In the genomic region with DNA sequence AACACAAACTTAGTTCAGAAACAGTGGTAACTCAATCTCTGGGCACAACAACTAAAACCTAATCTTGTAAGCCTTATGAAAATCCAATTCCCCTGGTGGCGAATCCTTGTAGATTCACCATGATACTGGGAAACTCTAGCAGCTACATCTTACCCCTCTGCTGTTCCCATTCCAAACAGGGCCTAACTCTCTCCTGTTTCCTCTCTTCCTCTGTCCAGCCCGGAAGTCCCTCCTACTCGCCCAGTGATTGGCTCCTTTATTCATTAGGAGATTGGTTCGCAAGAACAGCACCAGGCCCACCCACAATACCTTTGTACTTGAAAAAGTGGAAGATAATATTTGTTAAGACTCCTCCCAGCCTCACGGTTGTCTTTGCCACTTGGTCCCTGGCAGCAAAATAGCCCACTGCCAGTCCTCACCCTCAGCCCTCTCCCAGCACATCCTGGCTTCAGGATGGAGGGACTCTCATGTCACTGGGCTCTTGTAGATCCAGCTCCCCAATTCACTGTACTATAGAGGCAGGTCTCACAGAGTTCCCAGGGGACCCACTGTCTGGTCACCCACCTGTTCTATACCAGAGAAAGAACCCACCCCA, we compare ENCODE assay signal across 24 mouse cellular contexts.
DNase-seq lines count a peak whose midpoint lies in the region; ATAC-seq and TF ChIP-seq lines count a peak whose summit lies in the region.
"Had no signal": no experiment of that assay in that cellular context is flagged by ENCODE, and none has a peak within 500 bp of the region (broad histone marks: within the 10 kb centered on the region; RNA-seq: fewer than 3 reads in every experiment).

No protein-coding gene starts in this region.

- no peak overlapping the region for H3K4me3 ChIP-seq in layer of hippocampus, adult 2 months
- peak overlapping the region; percentile 15 to 68 (median 67) for H3K4me3 ChIP-seq in CH12.LX (replicated peaks in 1 of 3; ENCODE audit: low read depth in 2 of 3, low read length in 2 of 3, poor library complexity in 1 of 3)
- H3K4me3 ChIP-seq in hindbrain, embryonic 11.5 days (ENCODE audit: low read depth, low read length), result no peak overlapping the region
- H3K4me3 ChIP-seq in intestine, embryonic 16.5 days (ENCODE audit: low read length), result no peak overlapping the region

- peak; percentile 63 for TF ChIP-seq POLR2A in CH12.LX (IDR thresholded peaks at IDR 0.05; ENCODE audit: low read depth, low read length)

- TF ChIP-seq CTCF in layer of hippocampus, adult 2 months (conservative IDR thresholded peaks at IDR 0.05), result 0 out of 2 replicates have a peak, but pooled peaks have one; percentile 15
- TF ChIP-seq CTCF in CH12.LX (conservative IDR thresholded peaks at IDR 0.05 in 1 of 2, IDR thresholded peaks at IDR 0.05 in 1 of 2; ENCODE audit: low read depth in 2 of 2, low read length in 2 of 2), result no peak

- H3K4me1 ChIP-seq in CH12.LX (ENCODE audit: control insufficient read depth in 1 of 2, insufficient read depth in 2 of 2), result peaks cover 5 to 70% of the 10 kb centered on the region in 2 experiments
- H3K4me1 ChIP-seq in hindbrain, embryonic 11.5 days (replicated peaks; ENCODE audit: control insufficient read depth, insufficient read depth, low read length), result no peaks in the 10 kb centered on the region
- peaks cover 4% of the 10 kb centered on the region; the same call in 1 of the 2 replicates for H3K4me1 ChIP-seq in intestine, embryonic 16.5 days (ENCODE audit: control insufficient read depth, insufficient read depth, low read length)

- TF ChIP-seq EP300 in CH12.LX (IDR thresholded peaks at IDR 0.05; ENCODE audit: low read length), result 0 out of 2 replicates have a peak, but pooled peaks have one; percentile 37

- H3K27me3 ChIP-seq in CH12.LX (replicated peaks), result no peaks in the 10 kb centered on the region
- no peaks in the 10 kb centered on the region for H3K27me3 ChIP-seq in hindbrain, embryonic 11.5 days (ENCODE audit: control insufficient read depth, insufficient read depth, low read length)
- no peaks in the 10 kb centered on the region for H3K27me3 ChIP-seq in intestine, embryonic 16.5 days (replicated peaks; ENCODE audit: control insufficient read depth, insufficient read depth, low read length)
- H3K27me3 ChIP-seq: Patski had no signal

- H3K27ac ChIP-seq in layer of hippocampus, adult 2 months, result no peak overlapping the region
- H3K27ac ChIP-seq in CH12.LX (ENCODE audit: insufficient read depth, low read depth), result no peak overlapping the region
- H3K27ac ChIP-seq in hindbrain, embryonic 11.5 days (ENCODE audit: low read depth, low read length), result no peak overlapping the region
- H3K27ac ChIP-seq in intestine, embryonic 16.5 days (ENCODE audit: low read length), result no peak overlapping the region

- H3K36me3 ChIP-seq in CH12.LX (replicated peaks in 1 of 2; ENCODE audit: control insufficient read depth in 1 of 2, insufficient read depth in 1 of 2, low read length in 1 of 2), result peaks cover 0 to 3% of the 10 kb centered on the region in 2 experiments
- no peaks in the 10 kb centered on the region for H3K36me3 ChIP-seq in hindbrain, embryonic 11.5 days (ENCODE audit: control insufficient read depth, insufficient read depth, low read length)
- H3K36me3 ChIP-seq in intestine, embryonic 16.5 days (ENCODE audit: control insufficient read depth, insufficient read depth, low read length), result no peaks in the 10 kb centered on the region
- H3K36me3 ChIP-seq: G1E had no signal

- H3K79me2 ChIP-seq in CH12.LX (replicated peaks; ENCODE audit: control insufficient read depth, extremely low read depth, insufficient read depth, poor library complexity, severe bottlenecking), result no peaks in the 10 kb centered on the region

- 0 out of 2 replicates have a peak overlapping the region, but pooled peaks have one; percentile 6 for H3K9ac ChIP-seq in CH12.LX (ENCODE audit: insufficient read depth, low read depth)
- no peak overlapping the region for H3K9ac ChIP-seq in hindbrain, embryonic 11.5 days (ENCODE audit: low read depth, low read length)
- H3K9ac ChIP-seq in intestine, embryonic 16.5 days (ENCODE audit: low read depth, low read length), result no peak overlapping the region

- no peak for DNase-seq in layer of hippocampus, adult 2 months (ENCODE audit: low spot score in 2 of 2)
- no peak for DNase-seq in layer of hippocampus, adult 9-10 months (ENCODE audit: low spot score)
- DNase-seq in 3T3-L1 (ENCODE audit: low read depth, low spot score) (peak; percentile 3), CH12.LX (ENCODE audit: extremely low read depth) (peak; percentile 93), R1 (ENCODE audit: low read depth, low spot score) (peak; percentile 45)
- DNase-seq in hindbrain, embryonic 11.5 days (ENCODE audit: low spot score), result no peak
- DNase-seq in testis, postnatal 10 days (ENCODE audit: low spot score), result no peak
- DNase-seq: adrenal gland, adult 2 months; adrenal gland, adult 8-10 months; adrenal gland, postnatal 10 days; adrenal gland, postnatal 14 days; adrenal gland, postnatal 25 days; adrenal gland, postnatal 36 days; B cell, adult 2 months; cerebellum, adult 11 months; cerebellum, adult 11-12 months; cerebellum, adult 18-20 months; cerebellum, adult 2 months; cerebellum, adult 8-10 months had no signal

- in situ Hi-C loops in CH12.LX (cut with MboI; ENCODE audit: low pct_ligation_motif_present, low pct_unique_long_range_greater_than_20kb, low sequenced_read_pairs), result loop anchor here (10.0 kb wide), 2 partner anchors 57 to 187 kb away; no protein-coding TSS in a partner anchor

- H3K4me2 ChIP-seq in CH12.LX (ENCODE audit: insufficient read depth, low read depth, poor library complexity, severe bottlenecking), result no peak overlapping the region
- no peak overlapping the region for H3K4me2 ChIP-seq in hindbrain, embryonic 11.5 days (replicated peaks; ENCODE audit: low read depth, low read length)
- no peak overlapping the region for H3K4me2 ChIP-seq in intestine, embryonic 16.5 days (ENCODE audit: low read depth, low read length)

- 89% methylated on average over 5 of the region's 5 CpGs for WGBS in hindbrain, embryonic 11.5 days
- WGBS in intestine, embryonic 16.5 days, result 87% methylated on average over 5 of the region's 5 CpGs

- no peak for TF ChIP-seq RAD21 in CH12.LX (IDR thresholded peaks at IDR 0.05; ENCODE audit: low read depth, low read length)

- H3K9me3 ChIP-seq in CH12.LX (replicated peaks; ENCODE audit: low read length), result no peaks in the 10 kb centered on the region
- no peaks in the 10 kb centered on the region for H3K9me3 ChIP-seq in hindbrain, embryonic 11.5 days (ENCODE audit: control insufficient read depth, low read length)
- no peaks in the 10 kb centered on the region for H3K9me3 ChIP-seq in intestine, embryonic 16.5 days (ENCODE audit: control insufficient read depth, low read length)

- ATAC-seq in hindbrain, embryonic 11.5 days (ENCODE audit: low FRiP score), result no peak
- no peak for ATAC-seq in intestine, embryonic 16.5 days
- ATAC-seq: activated CD4-positive, CD25-positive, alpha-beta regulatory T cell, adult 4 months; CD4-positive, CD25-positive, alpha-beta regulatory T cell, adult 4 months; Patski had no signal

- dilution Hi-C loops in CH12.LX (cut with MboI; ENCODE audit: extremely low pct_ligation_motif_present, extremely low pct_unique_long_range_greater_than_20kb, low sequenced_read_pairs), result no loop called here

TF ChIP-seq in CH12.LX, 34 proteins besides CTCF, POLR2A, EP300 and RAD21:
- TF ChIP-seq MYC (IDR thresholded peaks at IDR 0.05; ENCODE audit: low read depth, low read length) (no peak), KAT2A (IDR thresholded peaks at IDR 0.05; ENCODE audit: insufficient replicate concordance, low read length) (0 out of 2 replicates have a peak, but pooled peaks have one; percentile 44), TCF12 (IDR thresholded peaks at IDR 0.05; ENCODE audit: low read depth, low read length) (peak; percentile 57; the same call in 1 of the 2 replicates), MAX (IDR thresholded peaks at IDR 0.05; ENCODE audit: low read length) (peak; percentile 50; the same call in 1 of the 2 replicates), HCFC1 (IDR thresholded peaks at IDR 0.05; ENCODE audit: low read depth, low read length) (peak; percentile 57; the same call in 1 of the 2 replicates), MEF2A (IDR thresholded peaks at IDR 0.05; ENCODE audit: borderline replicate concordance, low read depth, low read length) (0 out of 2 replicates have a peak, but pooled peaks have one; percentile 43), NELFE (IDR thresholded peaks at IDR 0.05; ENCODE audit: low read depth, low read length) (peak; percentile 74), TBP (conservative IDR thresholded peaks at IDR 0.05; ENCODE audit: low read depth, low read length) (peak; percentile 93), JUN (IDR thresholded peaks at IDR 0.05; ENCODE audit: insufficient read depth, low read depth, low read length) (no peak), PAX5 (IDR thresholded peaks at IDR 0.05; ENCODE audit: low read length) (no peak), SIN3A (IDR thresholded peaks at IDR 0.05; ENCODE audit: low read length) (0 out of 2 replicates have a peak, but pooled peaks have one; percentile 19), ELF1 (IDR thresholded peaks at IDR 0.05; ENCODE audit: low read depth, low read length) (peak; percentile 67), SMC3 (IDR thresholded peaks at IDR 0.05; ENCODE audit: low read depth, low read length) (no peak), ETS1 (conservative IDR thresholded peaks at IDR 0.05; ENCODE audit: low read depth, low read length) (peak; percentile 39; the same call in 1 of the 2 replicates)

Comparison
In these comparisons a context has a peak if more than half of its experiments do, and no peak if none do; other contexts are left out.
1. DNase-seq: peak in 3T3-L1 (single experiment), CH12.LX (single experiment) and R1 (single experiment); none in layer of hippocampus, adult 2 months (0 of 2), layer of hippocampus, adult 9-10 months (single experiment), hindbrain, embryonic 11.5 days (single experiment) and testis, postnatal 10 days (single experiment).
2. H3K4me3 ChIP-seq: peak in CH12.LX (3 of 3); none in layer of hippocampus, adult 2 months (single experiment), hindbrain, embryonic 11.5 days (single experiment) and intestine, embryonic 16.5 days (single experiment).